Mouse (Mus musculus) liver, embryonic 11.5 days (tissue): ENCODE data around the gene Igfbp4. TPM values are rescaled to one million over a fixed set of nuclear protein-coding genes. Genes with fewer than 3 reads are reported as not detected.

Experiments used
- ATAC-seq: fragments of 200-750 bp; cut with Nextera tagmentation; replicated peaks from 2 replicates; pipeline ENCODE4 v1.8.0; 2017; ENCODE audit warnings: moderate number of reproducible peaks, mild to moderate bottlenecking, moderate TSS enrichment, moderate library complexity; ENCODE audit not compliant: low FRiP score
- DNase-seq: peaks from one replicate; pipeline ENCODE4 v3.0.0-alpha.2; 2017; ENCODE audit warnings: low spot score
- H3K27ac ChIP-seq: fragments of 300-500 bp; sonication (generic); 2 replicates; pipeline ENCODE4 v1.5.1; 2014; ENCODE audit warnings: mild to moderate bottlenecking, low read depth, low read length, control low read depth
- H3K27me3 ChIP-seq: fragments of 300-500 bp; sonication (generic); replicated peaks from 2 replicates; pipeline ENCODE4 v1.6.1; 2014; ENCODE audit warnings: low read length, mixed read lengths; ENCODE audit not compliant: control insufficient read depth, insufficient read depth
- H3K36me3 ChIP-seq: fragments of 300-500 bp; sonication (generic); 2 replicates; pipeline ENCODE4 v1.6.1; 2014; ENCODE audit warnings: mild to moderate bottlenecking, low read length, moderate library complexity, mixed read lengths; ENCODE audit not compliant: control insufficient read depth, insufficient read depth
- H3K4me1 ChIP-seq: fragments of 300-500 bp; sonication (generic); replicated peaks from 2 replicates; pipeline ENCODE4 v1.6.1; 2014; ENCODE audit warnings: low read length, mixed read lengths; ENCODE audit not compliant: control insufficient read depth, insufficient read depth
- H3K4me2 ChIP-seq: fragments of 300-500 bp; sonication (generic); 2 replicates; pipeline ENCODE4 v1.6.1; 2014; ENCODE audit warnings: mild to moderate bottlenecking, control low read depth, moderate library complexity
- H3K4me3 ChIP-seq: fragments of 300-500 bp; sonication (generic); 2 replicates; pipeline ENCODE4 v1.5.1; 2014; ENCODE audit warnings: low read depth, low read length, control low read depth
- H3K9ac ChIP-seq: fragments of 300-500 bp; sonication (generic); 2 replicates; pipeline ENCODE4 v1.6.1; 2014; ENCODE audit warnings: low read depth, low read length, control low read depth
- H3K9me3 ChIP-seq: fragments of 300-500 bp; sonication (generic); 2 replicates; pipeline ENCODE4 v1.6.1; 2016; ENCODE audit warnings: low read length, inconsistent platforms, mixed read lengths; ENCODE audit not compliant: control insufficient read depth
- WGBS: fragments of 180-500 bp; shearing (Covaris S2); extraction: QIAGEN DNeasy Blood & Tissue Kit; methylation state at CpG from one replicate; pipeline ENCODE4 v1.1.7; 2014; 5-methylcytosine and 5-hydroxymethylcytosine counted together
- polyA plus RNA-seq: library from polyadenylated mRNA; unstranded; fragments of >200 nt; fragmentation: Nextera tagmentation; extraction: Ambion mirVana; gene quantifications from 2 replicates; pipeline ENCODE4 v1.2.1, GENCODE M21; 2014

The Igfbp4 gene
- polyA plus RNA-seq, 1 experiment from 2014 or later: 328 TPM

- no peaks in the 10 kb centered on the region for H3K9me3 ChIP-seq
- H3K9ac ChIP-seq: no peak overlapping the region
- DNase-seq (no peak), ATAC-seq (no peak)
- no peak overlapping the region for H3K27ac ChIP-seq
- H3K4me2 ChIP-seq: no peak overlapping the region
- H3K4me1 ChIP-seq: peaks cover 17% of the 10 kb centered on the region
- no peak overlapping the region for H3K4me3 ChIP-seq
- no peaks in the 10 kb centered on the region for H3K27me3 ChIP-seq
- H3K36me3 ChIP-seq: no peaks in the 10 kb centered on the region
- WGBS: 72% methylated on average over 9 of the region's 9 CpGs
These were observed 61.7 kb downstream of the Igfbp4 start for GRCm38 (mm10) chr11:99102575-99103270.

Other genes with a start within 250 kb of the Igfbp4 start
- 14.8 and 17.7 TPM in 2 replicates for gene Msl1, start 245.7 kb upstream of the Igfbp4 start, polyA plus RNA-seq
- 34.8 and 35.6 TPM in 2 replicates for gene Casc3, start 236.3 kb upstream of the Igfbp4 start, polyA plus RNA-seq
- gene Rapgefl1, start 204.5 kb upstream of the Igfbp4 start, polyA plus RNA-seq: 0.39 and 0.55 TPM in 2 replicates
- gene Wipf2, start 177.6 kb upstream of the Igfbp4 start, polyA plus RNA-seq: 3.8 and 4.7 TPM in 2 replicates
- gene Cdc6, start 133.4 kb upstream of the Igfbp4 start, polyA plus RNA-seq: 96.3 and 114 TPM in 2 replicates
- gene Rara, start 113.4 kb upstream of the Igfbp4 start, polyA plus RNA-seq: 18.6 and 20.1 TPM in 2 replicates
- 0.21 and 0.22 TPM in 2 replicates for gene Gjd3, start 58.2 kb upstream of the Igfbp4 start, polyA plus RNA-seq
- gene Top2a, start 17.1 kb upstream of the Igfbp4 start, polyA plus RNA-seq: 315 and 330 TPM in 2 replicates
- 0.21 TPM in 1 of 2 replicates, not detected in the other for gene Tns4, start 48.1 kb downstream of the Igfbp4 start, polyA plus RNA-seq
- gene Ccr7, start 113.8 kb downstream of the Igfbp4 start, polyA plus RNA-seq: 0.36 and 0.58 TPM in 2 replicates
- gene Smarce1, start 189.8 kb downstream of the Igfbp4 start, polyA plus RNA-seq: 145 and 150 TPM in 2 replicates
- gene Krt222, start 202.8 kb downstream of the Igfbp4 start, polyA plus RNA-seq: 0.14 and 0.61 TPM in 2 replicates
- not detected in 2 replicates for gene Krt24, start 244.0 kb downstream of the Igfbp4 start, polyA plus RNA-seq